Mouse (Mus musculus) subcutaneous adipose tissue, adult 2 months (tissue): Measurements from ENCODE around the gene Prss34. TPM values are rescaled to one million over a fixed set of nuclear protein-coding genes. Genes with fewer than 3 reads are reported as not detected.

Experiments
- polyA plus RNA-seq: library from polyadenylated mRNA; depleted of rRNA; stranded (reverse); fragments of >200 nt; gene quantifications from 2 replicates; pipeline ENCODE4 v1.2.3, GENCODE M21; 2012; ENCODE audit warnings: low replicate concordance; rRNA removed

The Prss34 gene
- 0.09 and 1.2 TPM in 2 replicates for polyA plus RNA-seq

DNA sequence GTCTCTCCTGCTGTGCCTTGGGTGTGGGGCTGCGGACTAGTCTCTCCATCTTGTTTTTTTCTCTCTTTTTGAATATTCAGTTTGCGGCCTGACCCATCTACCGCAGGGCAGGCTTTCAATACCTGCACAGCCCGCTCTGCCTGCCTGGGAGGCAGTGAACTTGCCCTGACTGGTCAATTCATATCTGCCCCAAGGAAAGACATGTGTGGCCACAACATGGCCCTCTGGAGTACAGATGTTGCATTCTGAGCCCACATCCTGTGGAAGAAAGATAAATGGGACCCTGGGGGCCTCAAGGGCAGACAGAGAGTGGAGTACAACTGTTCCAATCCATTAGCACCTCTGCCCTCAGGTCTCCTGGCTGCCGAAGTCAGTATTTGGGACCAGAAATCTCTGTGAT, at the start of gene Prss34:
Gene Prss34, plus strand, starts transcription at position 301 of the 400 bp plus-strand sequence.

DNA sequence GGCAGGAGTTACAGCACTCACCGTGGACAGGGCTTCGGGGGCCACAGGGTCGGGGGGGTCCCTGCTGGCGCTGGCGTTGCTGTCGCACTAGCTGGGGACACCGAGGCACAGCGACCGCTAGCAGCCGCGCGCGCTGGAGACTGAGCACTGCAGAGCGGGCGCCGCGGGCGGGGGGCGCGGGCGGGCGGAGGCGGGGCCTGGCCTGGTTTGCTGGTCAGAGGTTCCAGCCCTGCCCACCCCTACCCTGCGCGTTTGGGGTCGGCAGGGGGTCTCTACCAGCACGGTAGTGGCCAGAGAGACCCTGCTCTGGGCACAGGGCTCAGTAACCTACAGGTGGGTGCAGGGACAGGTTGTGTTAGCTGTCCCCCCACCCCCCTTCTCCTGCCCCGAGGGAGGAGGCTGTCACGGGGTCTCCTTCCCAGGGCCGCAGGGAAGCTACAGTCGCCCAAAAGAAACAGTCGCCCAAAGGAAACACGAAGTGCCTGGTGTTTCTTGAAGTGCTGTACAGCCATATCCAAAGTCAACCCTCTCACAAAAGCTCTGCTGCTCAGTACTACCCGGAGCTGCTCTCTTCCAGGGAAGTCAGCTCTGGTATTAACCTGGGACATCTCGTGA, 41.9 kb upstream of the Prss34 start, which contains the start of gene Baiap3:
Gene Baiap3, minus strand, starts transcription at position 225 of the 615 bp plus-strand sequence.

DNA sequence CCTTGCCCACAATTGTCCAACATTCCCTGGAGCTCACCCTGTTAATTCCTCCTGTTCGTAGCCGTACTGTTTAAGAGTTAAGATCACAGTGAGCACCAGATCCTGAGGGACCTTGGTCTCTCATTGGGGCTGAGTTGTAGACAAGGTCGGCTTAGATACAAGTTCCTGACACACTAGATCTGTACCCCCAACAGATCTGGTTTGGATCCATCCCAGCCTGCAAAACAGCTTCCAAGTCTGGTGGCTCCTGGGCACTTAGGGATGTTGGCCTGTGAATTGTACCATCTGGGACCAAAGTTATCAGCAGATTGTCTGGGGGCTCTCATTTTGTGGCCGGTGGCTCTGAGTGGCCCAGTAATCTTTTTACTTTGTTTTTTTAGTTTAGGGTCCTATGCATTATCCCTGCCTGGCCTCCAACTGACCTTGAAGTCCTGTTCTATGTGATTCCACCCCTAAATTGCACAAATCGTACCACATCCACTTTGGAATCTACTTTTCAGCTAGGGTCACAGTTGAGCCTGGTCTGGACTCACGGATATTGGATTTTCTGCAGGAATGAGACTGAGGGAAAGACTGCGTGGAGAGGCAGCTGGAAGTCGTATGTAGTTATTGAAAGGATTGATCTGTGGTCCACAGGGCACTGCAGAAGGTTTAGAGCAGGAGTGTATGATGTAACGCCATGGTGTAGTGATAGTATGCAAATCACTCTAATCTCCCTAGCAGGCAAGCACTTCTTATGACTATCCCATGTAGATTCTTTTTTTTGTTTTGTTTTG, 23.4 kb upstream of the Prss34 start, which contains the start of gene Ube2i:
Gene Ube2i, minus strand, starts transcription at position 52 of the 776 bp plus-strand sequence.

DNA sequence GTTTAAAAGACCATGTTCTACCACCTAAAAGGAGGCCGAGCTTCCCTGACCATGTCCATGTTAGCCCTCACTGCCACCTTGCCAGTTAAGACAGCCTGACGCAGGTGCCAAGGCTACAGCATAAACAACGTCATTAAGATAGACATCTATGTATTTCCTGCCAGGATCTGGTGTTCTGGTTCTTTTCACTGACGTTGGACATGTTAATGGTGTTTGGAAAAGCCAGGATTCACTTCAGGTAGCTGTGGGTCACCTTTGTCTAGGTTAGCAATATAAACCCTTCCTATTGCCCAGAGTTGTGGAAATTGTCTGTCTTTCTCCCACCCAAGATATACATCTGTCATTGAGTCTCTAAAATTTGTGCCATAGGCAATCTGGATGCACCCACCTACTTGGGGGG, 10.2 kb downstream of the Prss34 start, which contains the start of gene Prss28:
Gene Prss28, plus strand, starts transcription at position 301 of the 400 bp plus-strand sequence.

DNA sequence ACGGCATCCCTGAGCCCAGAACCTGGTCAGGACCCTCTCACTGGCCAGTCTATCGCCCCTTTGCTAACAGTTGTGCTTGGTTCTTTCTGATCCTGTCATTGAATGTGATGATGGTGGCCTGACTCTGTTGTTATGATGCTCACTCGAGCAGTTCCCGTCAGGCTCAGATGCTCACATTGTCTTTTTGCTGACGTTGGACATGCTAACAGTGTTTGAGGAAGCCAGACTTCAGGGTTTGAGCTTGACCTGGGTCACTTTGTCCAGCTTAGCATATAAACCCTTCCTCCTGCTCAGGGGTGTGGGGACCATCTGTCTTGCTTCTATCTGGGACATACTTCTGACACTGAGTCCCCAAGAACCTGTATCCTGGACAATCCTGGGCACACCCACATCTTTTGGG, 20.2 kb downstream of the Prss34 start, which contains the start of gene Prss29:
Gene Prss29, plus strand, starts transcription at position 301 of the 400 bp plus-strand sequence.

DNA sequence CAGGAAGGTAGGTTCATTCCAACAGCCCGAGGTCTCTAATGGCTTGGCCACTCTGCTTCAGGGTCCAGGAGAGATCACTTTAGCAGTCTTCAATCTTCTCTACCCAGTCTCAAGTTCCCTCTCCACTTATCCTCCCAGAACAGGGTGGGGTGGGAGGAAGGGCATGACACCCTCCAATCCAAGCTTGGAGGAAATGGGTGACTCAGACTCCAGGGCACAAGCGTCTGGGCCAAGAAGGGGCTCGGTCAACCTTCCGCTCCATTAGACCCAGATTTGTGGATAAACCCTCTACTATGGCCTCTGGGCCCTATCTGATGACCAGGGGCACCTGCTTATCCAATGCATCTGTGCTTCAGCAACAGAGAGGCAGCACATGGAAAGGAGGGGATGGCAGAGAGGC, 47.3 kb downstream of the Prss34 start, which contains the start of gene Tpsab1:
Gene Tpsab1, minus strand, starts transcription at position 101 of the 400 bp plus-strand sequence.

Other genes starting within 250 kb of the Prss34 start
- gene Tmem204, start 214.8 kb upstream of the Prss34 start, polyA plus RNA-seq, result 53.5 and 71.2 TPM in 2 replicates
- 15.3 and 43.8 TPM in 2 replicates for gene Telo2, start 182.4 kb upstream of the Prss34 start, polyA plus RNA-seq
- 0.11 TPM in 1 of 2 replicates, not detected in the other for gene Ptx4, start 177.6 kb upstream of the Prss34 start, polyA plus RNA-seq
- gene Clcn7, start 165.0 kb upstream of the Prss34 start, polyA plus RNA-seq, result 42.8 and 52.6 TPM in 2 replicates
- 0.04 TPM in 1 of 2 replicates, not detected in the other for gene Ccdc154, start 135.9 kb upstream of the Prss34 start, polyA plus RNA-seq
- not detected in 2 replicates for gene Gm38655, start 122.9 kb upstream of the Prss34 start, polyA plus RNA-seq
- gene BC003965, start 113.8 kb upstream of the Prss34 start, polyA plus RNA-seq, result 12.1 and 13.6 TPM in 2 replicates
- gene Unkl, start 110.0 kb upstream of the Prss34 start, polyA plus RNA-seq, result 12.5 and 21.7 TPM in 2 replicates
- 40.8 and 46.8 TPM in 2 replicates for gene Gnptg, start 58.3 kb upstream of the Prss34 start, polyA plus RNA-seq
- gene Tsr3, start 58.2 kb upstream of the Prss34 start, polyA plus RNA-seq, result 21.1 and 23.1 TPM in 2 replicates
- 5.7 and 6.2 TPM in 2 replicates for gene Baiap3, start 42.0 kb upstream of the Prss34 start, polyA plus RNA-seq
- gene Ube2i, start 23.8 kb upstream of the Prss34 start, polyA plus RNA-seq, result 103 and 196 TPM in 2 replicates
- gene Prss28, start 10.3 kb downstream of the Prss34 start, polyA plus RNA-seq, result not detected in 2 replicates
- gene Prss29, start 20.3 kb downstream of the Prss34 start, polyA plus RNA-seq, result not detected in 2 replicates
- gene Tpsab1, start 47.2 kb downstream of the Prss34 start, polyA plus RNA-seq, result 0.64 and 1.0 TPM in 2 replicates
- gene Tpsb2, start 67.9 kb downstream of the Prss34 start, polyA plus RNA-seq, result 2.8 and 25.6 TPM in 2 replicates
- gene Tpsg1, start 70.9 kb downstream of the Prss34 start, polyA plus RNA-seq, result 0.39 TPM in 1 of 2 replicates, not detected in the other
- 1.9 and 28.2 TPM in 2 replicates for gene Cacna1h, start 135.4 kb downstream of the Prss34 start, polyA plus RNA-seq
- gene Tekt4, start 156.2 kb downstream of the Prss34 start, polyA plus RNA-seq, result 0.13 TPM in 1 of 2 replicates, not detected in the other
- not detected in 2 replicates for gene Sstr5, start 198.9 kb downstream of the Prss34 start, polyA plus RNA-seq